Comparison of ENCODE assay signal across 13 mouse cellular contexts in the genomic region with DNA sequence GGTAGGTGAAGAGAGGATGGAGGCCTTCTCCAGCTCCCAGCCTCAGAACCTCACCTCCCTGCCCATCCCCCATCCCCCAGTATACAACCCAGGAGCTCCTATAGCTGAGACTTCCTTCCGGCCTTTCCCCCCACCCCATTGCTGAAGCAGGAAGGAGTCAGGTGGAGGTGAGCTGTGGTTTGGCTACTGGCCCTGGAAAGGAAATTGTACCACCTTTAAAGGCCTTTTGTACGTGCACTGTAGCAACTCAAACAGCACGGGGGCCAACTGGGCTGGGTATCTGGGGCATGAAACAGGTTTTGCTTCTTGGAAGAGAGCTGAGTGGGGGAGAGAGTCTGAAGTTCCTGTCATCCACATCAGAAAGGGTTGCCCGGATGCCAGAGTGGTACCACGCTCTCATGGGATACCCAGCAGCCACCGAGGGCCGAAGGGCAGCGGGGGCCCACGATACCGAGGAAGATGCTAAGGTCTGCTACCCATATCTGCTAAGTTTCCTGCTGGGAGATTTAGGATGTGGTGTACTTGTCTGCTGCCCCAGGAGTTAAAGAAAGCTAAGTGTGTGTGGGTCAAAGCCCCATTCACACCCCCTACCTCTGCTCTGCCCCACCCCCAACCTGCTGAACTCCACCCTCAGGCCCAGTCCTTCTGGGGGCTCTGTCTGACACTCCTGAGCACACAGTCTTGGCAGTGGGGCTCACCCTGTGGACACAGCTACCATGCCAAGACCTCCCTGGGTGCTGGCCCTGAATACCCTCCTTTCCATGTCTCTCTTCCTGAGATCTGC. TPM values are rescaled to one million over a fixed set of nuclear protein-coding genes. Genes with fewer than 3 reads are reported as not detected.
DNase-seq lines count a peak whose midpoint lies in the region; ATAC-seq and TF ChIP-seq lines count a peak whose summit lies in the region.
"Had no signal": no experiment of that assay in that cellular context is flagged by ENCODE, and none has a peak within 500 bp of the region (broad histone marks: within the 10 kb centered on the region; RNA-seq: fewer than 3 reads in every experiment).

No protein-coding gene starts in this region.

- no peak overlapping the region for H3K4me2 ChIP-seq in lung, embryonic 15.5 days
- no peak overlapping the region for H3K4me2 ChIP-seq in limb, embryonic 15.5 days
- H3K4me2 ChIP-seq in liver, postnatal 0 days (ENCODE audit: low read depth, low read length), result no peak overlapping the region
- H3K4me2 ChIP-seq: heart, embryonic 13.5 days; stomach, embryonic 15.5 days had no signal

- H3K4me3 ChIP-seq in lung, embryonic 15.5 days, result no peak overlapping the region
- no peak overlapping the region for H3K4me3 ChIP-seq in lung, adult 2 months (replicated peaks; ENCODE audit: extremely low read depth, low read depth, low read length)
- no peak overlapping the region for H3K4me3 ChIP-seq in limb, embryonic 15.5 days
- no peak overlapping the region for H3K4me3 ChIP-seq in layer of hippocampus, adult 2 months
- H3K4me3 ChIP-seq in liver, postnatal 0 days (ENCODE audit: low read depth, low read length), result no peak overlapping the region
- H3K4me3 ChIP-seq: heart, embryonic 13.5 days; stomach, embryonic 15.5 days had no signal

- no peak overlapping the region for H3K9ac ChIP-seq in lung, embryonic 15.5 days
- H3K9ac ChIP-seq in limb, embryonic 15.5 days, result no peak overlapping the region
- no peak overlapping the region for H3K9ac ChIP-seq in liver, postnatal 0 days (replicated peaks)
- H3K9ac ChIP-seq: heart, embryonic 13.5 days; stomach, embryonic 15.5 days had no signal

- peaks cover 16% of the 10 kb centered on the region for H3K4me1 ChIP-seq in lung, embryonic 15.5 days
- H3K4me1 ChIP-seq in lung, adult 2 months (ENCODE audit: control insufficient read depth, insufficient read depth, low read length), result peaks cover 8% of the 10 kb centered on the region; the same call in 1 of the 2 replicates
- peaks cover 22% of the 10 kb centered on the region for H3K4me1 ChIP-seq in limb, embryonic 15.5 days
- peaks cover 10% of the 10 kb centered on the region; the same call in 1 of the 2 replicates for H3K4me1 ChIP-seq in liver, postnatal 0 days (ENCODE audit: insufficient read depth)

- no peaks in the 10 kb centered on the region for H3K27me3 ChIP-seq in lung, embryonic 15.5 days
- H3K27me3 ChIP-seq in limb, embryonic 15.5 days, result no peaks in the 10 kb centered on the region
- no peaks in the 10 kb centered on the region for H3K27me3 ChIP-seq in liver, postnatal 0 days (ENCODE audit: insufficient read depth, low read length)
- H3K27me3 ChIP-seq: heart, embryonic 13.5 days; stomach, embryonic 15.5 days had no signal

- no peak for DNase-seq in lung, adult 2 months
- DNase-seq in T-cell, adult 2 months (ENCODE audit: low spot score), result peak; percentile 84
- DNase-seq in thymus, postnatal 10 days (ENCODE audit: low spot score in 2 of 2), result peak; percentile 72 to 81
- no peak for DNase-seq in layer of hippocampus, adult 2 months (ENCODE audit: low spot score in 2 of 2)
- DNase-seq in liver, postnatal 0 days, result no peak
- DNase-seq: cerebellum, adult 8-10 months; left cerebral cortex, postnatal 4 days; lung, postnatal 10 days had no signal

- no peak for TF ChIP-seq EP300 in liver, postnatal 0 days (IDR thresholded peaks at IDR 0.05; ENCODE audit: low read depth)

- no peak for TF ChIP-seq POLR2A in lung, adult 2 months (IDR thresholded peaks at IDR 0.05; ENCODE audit: borderline replicate concordance, extremely low read depth, low read depth, low read length)

- no peaks in the 10 kb centered on the region for H3K36me3 ChIP-seq in lung, embryonic 15.5 days
- no peaks in the 10 kb centered on the region for H3K36me3 ChIP-seq in limb, embryonic 15.5 days
- H3K36me3 ChIP-seq in liver, postnatal 0 days (replicated peaks; ENCODE audit: insufficient read depth, low read length), result no peaks in the 10 kb centered on the region
- H3K36me3 ChIP-seq: heart, embryonic 13.5 days; stomach, embryonic 15.5 days had no signal

- no peaks in the 10 kb centered on the region for H3K9me3 ChIP-seq in lung, embryonic 15.5 days
- no peaks in the 10 kb centered on the region for H3K9me3 ChIP-seq in limb, embryonic 15.5 days
- H3K9me3 ChIP-seq in liver, postnatal 0 days (ENCODE audit: low read length), result no peaks in the 10 kb centered on the region
- H3K9me3 ChIP-seq: heart, embryonic 13.5 days; stomach, embryonic 15.5 days had no signal

- 59% methylated on average over 10 of the region's 10 CpGs for WGBS in lung, embryonic 15.5 days
- WGBS in lung, adult 2 months, result 72% methylated on average over 10 of the region's 10 CpGs
- WGBS in limb, embryonic 15.5 days, result 65% methylated on average over 10 of the region's 10 CpGs
- WGBS in liver, postnatal 0 days (ENCODE audit: insufficient replicate concordance), result 60% methylated on average over 10 of the region's 10 CpGs

- ATAC-seq in lung, embryonic 15.5 days (ENCODE audit: borderline replicate concordance, extremely low read depth, low FRiP score, low TSS enrichment), result peak; percentile 31; the same call in 1 of the 2 replicates
- no peak for ATAC-seq in limb, embryonic 15.5 days (ENCODE audit: insufficient number of reproducible peaks, low FRiP score, low TSS enrichment, low read depth)
- no peak for ATAC-seq in liver, postnatal 0 days
- ATAC-seq: hindbrain, postnatal 0 days had no signal

- peak overlapping the region; percentile 44; the same call in 1 of the 2 replicates for H3K27ac ChIP-seq in lung, embryonic 15.5 days
- peak overlapping the region; percentile 17; the same call in 1 of the 2 replicates for H3K27ac ChIP-seq in limb, embryonic 15.5 days
- no peak overlapping the region for H3K27ac ChIP-seq in layer of hippocampus, adult 2 months
- H3K27ac ChIP-seq in liver, postnatal 0 days (ENCODE audit: low read depth), result no peak overlapping the region
- H3K27ac ChIP-seq: heart, embryonic 13.5 days; hindbrain, postnatal 0 days; stomach, embryonic 15.5 days had no signal

- TF ChIP-seq CTCF in lung, adult 2 months (IDR thresholded peaks at IDR 0.05; ENCODE audit: insufficient read depth, low read length), result no peak
- no peak for TF ChIP-seq CTCF in layer of hippocampus, adult 2 months (conservative IDR thresholded peaks at IDR 0.05)
- no peak for TF ChIP-seq CTCF in liver, postnatal 0 days (IDR thresholded peaks at IDR 0.05; ENCODE audit: low read depth)

RNA-seq across cellular contexts. Expression of gene Gm17455, which starts 18.2 kb away (rescaled TPM):
- 0.45 and 0.54 TPM in 2 replicates for polyA plus RNA-seq in lung, embryonic 15.5 days (2015; fragmentation: Nextera tagmentation; extraction: Ambion mirVana)
- polyA plus RNA-seq in lung, adult 2 months (2012; rRNA removed), result 0.33 and 1.2 TPM in 2 replicates
- 1.2 and 4.0 TPM in 2 replicates for polyA plus RNA-seq in limb, embryonic 15.5 days (2015; fragmentation: Nextera tagmentation; extraction: Ambion mirVana)
- not detected for total RNA-seq in layer of hippocampus, adult 2 months (2021)
- polyA plus RNA-seq in liver, postnatal 0 days (2015; fragmentation: Nextera tagmentation; extraction: Ambion mirVana), result not detected in 2 replicates

RNA-seq across cellular contexts. Expression of gene Vsir, which starts 34.7 kb away (rescaled TPM):
- 5.2 and 7.2 TPM in 2 replicates for polyA plus RNA-seq in lung, embryonic 15.5 days (2015; fragmentation: Nextera tagmentation; extraction: Ambion mirVana)
- polyA plus RNA-seq in lung, adult 2 months (2012; rRNA removed), result 87.9 and 105 TPM in 2 replicates
- 3.4 and 6.7 TPM in 2 replicates for polyA plus RNA-seq in limb, embryonic 15.5 days (2015; fragmentation: Nextera tagmentation; extraction: Ambion mirVana)
- 10 to 100 TPM; 17.6 to 23.2 TPM for total RNA-seq in layer of hippocampus, adult 2 months (2021)
- polyA plus RNA-seq in liver, postnatal 0 days (2015; fragmentation: Nextera tagmentation; extraction: Ambion mirVana), result 11.4 and 11.9 TPM in 2 replicates

Comparison
In these comparisons a context has a peak if more than half of its experiments do, and no peak if none do; other contexts are left out.
1. H3K27ac ChIP-seq: peak in lung, embryonic 15.5 days (single experiment) and limb, embryonic 15.5 days (single experiment); none in layer of hippocampus, adult 2 months (single experiment) and liver, postnatal 0 days (single experiment).
2. DNase-seq: peak in T-cell, adult 2 months (single experiment) and thymus, postnatal 10 days (2 of 2); none in lung, adult 2 months (single experiment), layer of hippocampus, adult 2 months (0 of 2) and liver, postnatal 0 days (single experiment).